Mouse (Mus musculus) heart, adult 2 months (tissue): ENCODE data around the gene Hoxa10.

Source experiments
- CTCF ChIP-seq: fragments of 200-600 bp; IDR thresholded peaks from 2 replicates; pipeline ENCODE4 v1.8.1; 2022; ENCODE audit warnings: antibody characterized with exemption, mild to moderate bottlenecking, moderate library complexity
- EP300 ChIP-seq: fragments of 200-500 bp; IDR thresholded peaks from 2 replicates; pipeline ENCODE4 v1.6.1; 2011; ENCODE audit warnings: low read depth, low read length, control low read depth; ENCODE audit not compliant: insufficient read depth

DNA sequence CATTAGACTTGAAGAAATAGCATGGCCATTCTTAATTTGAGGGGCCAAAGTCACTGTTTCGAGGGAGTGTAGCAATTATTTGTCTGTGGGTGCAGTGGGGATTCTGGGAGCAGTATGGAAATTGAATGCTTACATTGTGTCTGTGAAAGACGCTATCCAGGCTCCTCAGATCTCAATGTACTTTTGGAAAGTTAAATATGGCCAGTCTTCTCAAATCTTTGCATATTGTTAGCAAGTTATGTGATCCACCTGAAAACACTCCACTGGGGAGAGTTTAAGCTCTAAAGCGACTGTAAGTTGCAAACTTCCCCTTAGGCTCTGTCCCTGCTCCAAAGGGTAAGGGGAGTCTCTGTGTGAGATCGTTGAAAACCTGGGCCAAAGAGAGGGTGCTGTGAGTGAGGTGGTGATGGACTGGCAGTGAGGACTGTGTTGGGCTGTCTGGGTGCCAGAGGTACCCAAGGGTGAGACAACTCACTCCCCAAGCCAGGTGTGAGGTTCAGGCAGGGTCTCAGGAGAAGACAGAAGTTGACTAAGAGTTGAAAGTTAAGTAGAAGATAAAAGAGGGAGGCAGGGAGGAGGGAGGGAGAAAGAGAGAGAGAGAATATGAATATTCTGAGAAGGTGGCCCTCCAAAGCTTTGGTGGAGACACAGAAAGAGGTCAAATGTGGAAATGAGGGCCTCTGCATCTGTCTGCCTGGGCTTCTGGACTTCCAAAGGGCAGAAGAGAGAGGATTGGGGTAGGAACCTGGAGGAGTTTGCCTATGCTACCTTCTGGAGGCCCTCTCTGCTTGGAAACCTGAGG is 33.6 kb downstream of the Hoxa10 start:
- TF ChIP-seq EP300 (no peak), CTCF (no peak)
